Mouse (Mus musculus) MEL (cell line): ENCODE results near the gene Stk19. TPM values are rescaled to one million over a fixed set of nuclear protein-coding genes. Genes with fewer than 3 reads are reported as not detected.
"Not testable (repeated sequence)": the region's sequence is repeated elsewhere in the genome, so short reads cannot be mapped to it uniquely, and the experiment has no call there.

ENCODE experiments used
- DNase-seq: peaks from one replicate; pipeline ENCODE4 v3.0.0; 2011; ENCODE audit warnings: low read depth, low spot score
- H3K27ac ChIP-seq: 2 replicates; pipeline ENCODE4 v1.5.1; 2012; ENCODE audit warnings: low read depth, mild to moderate bottlenecking, control low read depth, low read length, moderate library complexity; ENCODE audit not compliant: control insufficient read depth
- H3K27me3 ChIP-seq, 2 experiments: fragments of 150-350 bp in 1 of 2; sonication (generic) in 1 of 2; 2 replicates each; pipeline ENCODE4 v1.6.1; 2012; ENCODE audit warnings: low read length in 2 of 2, mild to moderate bottlenecking in 2 of 2, improper control_type of control experiment in 1 of 2, moderate library complexity in 1 of 2; ENCODE audit not compliant: insufficient read depth in 2 of 2, control insufficient read depth in 1 of 2
- H3K36me3 ChIP-seq, 2 experiments: 2 replicates each; pipeline ENCODE4 v1.6.1; 2012 to 2014; ENCODE audit warnings: low read length in 2 of 2, improper control_type of control experiment in 1 of 2, inconsistent platforms in 1 of 2, mild to moderate bottlenecking in 1 of 2; ENCODE audit not compliant: insufficient read depth in 2 of 2, control insufficient read depth in 1 of 2
- H3K4me1 ChIP-seq, 2 experiments: fragments of 150-350 bp in 1 of 2; sonication (generic) in 1 of 2; 2 replicates each; pipeline ENCODE4 v1.6.1; 2012; ENCODE audit warnings: low read length in 2 of 2, improper control_type of control experiment in 1 of 2, mild to moderate bottlenecking in 1 of 2; ENCODE audit not compliant: insufficient read depth in 2 of 2, control insufficient read depth in 1 of 2
- H3K4me3 ChIP-seq, 2 experiments: fragments of 150-350 bp in 1 of 2; sonication (generic) in 1 of 2; 2 replicates each; pipeline ENCODE4 v1.5.1; 2012; ENCODE audit warnings: low read depth in 2 of 2, low read length in 2 of 2, mild to moderate bottlenecking in 2 of 2, moderate library complexity in 2 of 2, control low read depth in 1 of 2, improper control_type of control experiment in 1 of 2; ENCODE audit not compliant: control insufficient read depth in 1 of 2, insufficient read depth in 1 of 2
- H3K79me2 ChIP-seq: 2 replicates; pipeline ENCODE4 v1.6.1; 2012; ENCODE audit warnings: mild to moderate bottlenecking, low read length, moderate library complexity; ENCODE audit not compliant: control insufficient read depth, poor library complexity, insufficient read depth
- H3K9ac ChIP-seq: 2 replicates; pipeline ENCODE4 v1.6.1; 2012; ENCODE audit warnings: low read depth, mild to moderate bottlenecking, control low read depth, low read length, moderate library complexity; ENCODE audit not compliant: control insufficient read depth, poor library complexity, severe bottlenecking
- H3K9me3 ChIP-seq: fragments of 150-350 bp; sonication (generic); replicated peaks from 2 replicates; pipeline ENCODE4 v1.6.1; 2012; ENCODE audit warnings: mild to moderate bottlenecking, low read length, improper control_type of control experiment, moderate library complexity; ENCODE audit not compliant: insufficient read depth
- CHD1 ChIP-seq: IDR thresholded peaks from 2 replicates; pipeline ENCODE4 v1.6.1; 2012; ENCODE audit warnings: low read depth, mild to moderate bottlenecking, inconsistent platforms, low read length, improper control_type of control experiment
- CHD2 ChIP-seq: IDR thresholded peaks from 2 replicates; pipeline ENCODE4 v1.6.1; 2011; ENCODE audit warnings: low read length, improper control_type of control experiment
- CTCF ChIP-seq, 3 experiments: IDR thresholded peaks in 2 of 3; conservative IDR thresholded peaks in 1 of 3; 2 replicates each; pipeline ENCODE4 v1.5.1; 2011 to 2012; ENCODE audit warnings: low read length in 3 of 3, low read depth in 2 of 3, mild to moderate bottlenecking in 2 of 3, improper control_type of control experiment in 1 of 3, inconsistent platforms in 1 of 3, mixed read lengths in 1 of 3, moderate library complexity in 1 of 3; ENCODE audit not compliant: control insufficient read depth in 1 of 3, insufficient read depth in 1 of 3, poor library complexity in 1 of 3, severe bottlenecking in 1 of 3
- E2F4 ChIP-seq: IDR thresholded peaks from 2 replicates; pipeline ENCODE4 v1.6.1; 2011; ENCODE audit warnings: low read depth, low read length, improper control_type of control experiment, borderline replicate concordance
- GABPA ChIP-seq: IDR thresholded peaks from 2 replicates; pipeline ENCODE4 v1.6.1; 2012; ENCODE audit warnings: low read depth, mild to moderate bottlenecking, inconsistent platforms, low read length, improper control_type of control experiment, moderate library complexity
- GATA1 ChIP-seq: IDR thresholded peaks from 2 replicates; pipeline ENCODE4 v1.6.1; 2011; ENCODE audit warnings: low read depth, low read length, improper control_type of control experiment
- HCFC1 ChIP-seq: IDR thresholded peaks from 2 replicates; pipeline ENCODE4 v1.6.1; 2012; ENCODE audit warnings: low read depth, mild to moderate bottlenecking, inconsistent platforms, low read length, improper control_type of control experiment, moderate library complexity
- JUND ChIP-seq: IDR thresholded peaks from 2 replicates; pipeline ENCODE4 v1.6.1; 2011; ENCODE audit warnings: low read depth, mild to moderate bottlenecking, improper control_type of control experiment, low read length
- KAT2A ChIP-seq: conservative IDR thresholded peaks from 2 replicates; pipeline ENCODE4 v1.6.1; 2012; ENCODE audit warnings: low read depth, low read length, improper control_type of control experiment, inconsistent platforms
- MAFK ChIP-seq: IDR thresholded peaks from 2 replicates; pipeline ENCODE4 v1.6.1; 2011; ENCODE audit warnings: low read depth, mild to moderate bottlenecking, low read length, improper control_type of control experiment, borderline replicate concordance
- MAX ChIP-seq: IDR thresholded peaks from 2 replicates; pipeline ENCODE4 v1.6.1; 2011; ENCODE audit warnings: low read length, improper control_type of control experiment
- MXI1 ChIP-seq: IDR thresholded peaks from 2 replicates; pipeline ENCODE4 v1.6.1; 2011; ENCODE audit warnings: mild to moderate bottlenecking, low read depth, low read length, improper control_type of control experiment
- MYC ChIP-seq: IDR thresholded peaks from 2 replicates; pipeline ENCODE4 v1.6.1; 2011; ENCODE audit warnings: low read depth, mild to moderate bottlenecking, low read length, improper control_type of control experiment, moderate library complexity
- NELFE ChIP-seq: IDR thresholded peaks from 2 replicates; pipeline ENCODE4 v1.6.1; 2011; ENCODE audit warnings: low read depth, low read length, improper control_type of control experiment
- POLR2A ChIP-seq, 2 experiments: IDR thresholded peaks; 2 replicates each; pipeline ENCODE4 v1.6.1; 2011 to 2012; ENCODE audit warnings: low read length in 2 of 2, mild to moderate bottlenecking in 2 of 2, control low read depth in 1 of 2, improper control_type of control experiment in 1 of 2, low read depth in 1 of 2, moderate library complexity in 1 of 2; ENCODE audit not compliant: control insufficient read depth in 1 of 2, insufficient read depth in 1 of 2, poor library complexity in 1 of 2
- POLR2AphosphoS2 ChIP-seq: IDR thresholded peaks from 2 replicates; pipeline ENCODE4 v1.6.1; 2011; ENCODE audit warnings: low read length, improper control_type of control experiment
- POLR2AphosphoS5 ChIP-seq: IDR thresholded peaks from 2 replicates; pipeline ENCODE4 v1.6.1; 2012; ENCODE audit warnings: low read depth, borderline replicate concordance, mild to moderate bottlenecking, inconsistent platforms, low read length, moderate library complexity, mixed read lengths
- RAD21 ChIP-seq: IDR thresholded peaks from 2 replicates; pipeline ENCODE4 v1.6.1; 2011; ENCODE audit warnings: mild to moderate bottlenecking, low read depth, low read length, improper control_type of control experiment
- TAL1 ChIP-seq: IDR thresholded peaks from 2 replicates; pipeline ENCODE4 v1.6.1; 2012; ENCODE audit warnings: mild to moderate bottlenecking, inconsistent platforms, low read length, moderate library complexity, mixed read lengths
- TBP ChIP-seq: IDR thresholded peaks from 2 replicates; pipeline ENCODE4 v1.8.0; 2011; ENCODE audit warnings: low read depth, low read length, improper control_type of control experiment
- TCF12 ChIP-seq: IDR thresholded peaks from 2 replicates; pipeline ENCODE4 v1.6.1; 2014; ENCODE audit warnings: low read depth, mild to moderate bottlenecking, inconsistent platforms, low read length, improper control_type of control experiment, moderate library complexity
- UBTF ChIP-seq: IDR thresholded peaks from 2 replicates; pipeline ENCODE4 v1.6.1; 2012; ENCODE audit warnings: low read depth, mild to moderate bottlenecking, inconsistent platforms, low read length, improper control_type of control experiment, moderate library complexity, borderline replicate concordance; ENCODE audit not compliant: insufficient read depth
- USF2 ChIP-seq, 2 experiments: IDR thresholded peaks; 2 replicates each; pipeline ENCODE4 v1.6.1; 2011 to 2012; ENCODE audit warnings: improper control_type of control experiment in 2 of 2, low read length in 2 of 2, borderline replicate concordance in 1 of 2, inconsistent platforms in 1 of 2, low read depth in 1 of 2, mild to moderate bottlenecking in 1 of 2; ENCODE audit not compliant: insufficient read depth in 1 of 2
- ZKSCAN1 ChIP-seq: IDR thresholded peaks from 2 replicates; pipeline ENCODE4 v1.6.1; 2012; ENCODE audit warnings: low read depth, mild to moderate bottlenecking, inconsistent platforms, low read length, improper control_type of control experiment, moderate library complexity
- ZMIZ1 ChIP-seq: IDR thresholded peaks from 2 replicates; pipeline ENCODE4 v1.6.1; 2012; ENCODE audit warnings: low read depth, mild to moderate bottlenecking, inconsistent platforms, low read length, improper control_type of control experiment, moderate library complexity
- ZNF384 ChIP-seq: IDR thresholded peaks from 2 replicates; pipeline ENCODE4 v1.6.1; 2012; ENCODE audit warnings: low read depth, mild to moderate bottlenecking, inconsistent platforms, low read length, improper control_type of control experiment
- polyA plus RNA-seq, 2 experiments: library from polyadenylated mRNA; stranded (reverse) in 1 of 2; unstranded in 1 of 2; fragments of >175 nt in 1 of 2; fragments of >200 nt in 1 of 2; gene quantifications; 2 replicates each; pipeline versions ENCODE4 v1.2.1 to v1.2.4; 2012; ENCODE audit warnings: low replicate concordance in 2 of 2, low read depth in 1 of 2; ENCODE audit not compliant: insufficient read length in 2 of 2, insufficient read depth in 1 of 2, missing spikeins in 1 of 2
- total RNA-seq: library from RNA; depleted of rRNA; stranded (reverse); fragments of 300-350 nt; gene quantifications from 2 replicates; pipeline ENCODE4 v1.2.3, GENCODE M21; 2012

Stk19 gene
- total and polyA plus RNA-seq, 3 experiments = 43.3 to 56.5 TPM; not detected in 1

DNA sequence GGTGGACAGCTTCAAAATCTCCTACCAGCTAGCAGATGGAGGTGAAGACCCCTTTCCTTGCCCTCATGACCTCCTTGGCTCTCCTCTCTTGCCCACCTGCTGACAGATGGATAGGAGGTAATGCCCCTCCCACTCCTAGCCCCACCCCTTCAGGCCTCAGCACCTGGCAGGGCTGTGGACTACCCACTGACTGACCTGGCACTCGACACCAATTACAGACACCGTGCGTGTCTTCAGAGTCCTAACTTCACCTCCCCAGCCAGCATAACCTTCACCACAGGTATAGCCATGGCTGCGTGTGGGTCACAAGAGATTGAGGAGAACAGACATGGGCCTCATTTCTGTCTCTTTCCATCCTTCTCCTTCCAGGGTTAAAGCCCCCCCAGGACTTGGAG is 37.2 kb downstream of the Stk19 start:
- no peak overlapping the region for H3K27ac ChIP-seq
- no peaks in the 10 kb centered on the region for H3K9me3 ChIP-seq
- H3K27me3 ChIP-seq = no peaks in the 10 kb centered on the region
- no peak overlapping the region for H3K4me3 ChIP-seq
- H3K9ac ChIP-seq = no peak overlapping the region
- no peaks in the 10 kb centered on the region for H3K4me1 ChIP-seq
- no peaks in the 10 kb centered on the region for H3K36me3 ChIP-seq
- DNase-seq = no peak
- H3K79me2 ChIP-seq = no peaks in the 10 kb centered on the region
- TF ChIP-seq ZNF384 (no peak), KAT2A (no peak), MXI1 (no peak), CTCF (IDR thresholded peaks at IDR 0.05 in 2 of 3, conservative IDR thresholded peaks at IDR 0.05 in 1 of 3; ENCODE audit: control insufficient read depth in 1 of 3, insufficient read depth in 1 of 3, low read depth in 2 of 3, low read length in 3 of 3, poor library complexity in 1 of 3, severe bottlenecking in 1 of 3) (no peak), TBP (no peak), ZKSCAN1 (no peak), POLR2AphosphoS5 (no peak), MYC (no peak), POLR2A (IDR thresholded peaks at IDR 0.05; ENCODE audit: control insufficient read depth in 1 of 2, insufficient read depth in 1 of 2, low read depth in 1 of 2, low read length in 2 of 2, poor library complexity in 1 of 2) (no peak), GATA1 (no peak), HCFC1 (no peak), CHD1 (no peak), TCF12 (no peak), NELFE (no peak)

GRCm38 (mm10) chr17:34798866-34799530 is 37.7 kb downstream of the Stk19 start:
- no peak overlapping the region for H3K4me3 ChIP-seq
- no peaks in the 10 kb centered on the region for H3K9me3 ChIP-seq
- no peaks in the 10 kb centered on the region for H3K36me3 ChIP-seq
- DNase-seq = no peak
- no peaks in the 10 kb centered on the region for H3K79me2 ChIP-seq
- H3K27ac ChIP-seq = no peak overlapping the region
- H3K27me3 ChIP-seq = no peaks in the 10 kb centered on the region
- no peaks in the 10 kb centered on the region for H3K4me1 ChIP-seq
- H3K9ac ChIP-seq = no peak overlapping the region
- TF ChIP-seq E2F4 = no peak
- TF ChIP-seq ZNF384 = no peak
- no peak for TF ChIP-seq JUND
- TF ChIP-seq TAL1 = no peak
- TF ChIP-seq TCF12 = no peak
- TF ChIP-seq MAX = no peak
- no peak for TF ChIP-seq CHD2
- no peak for TF ChIP-seq POLR2AphosphoS2
- TF ChIP-seq POLR2A (IDR thresholded peaks at IDR 0.05; ENCODE audit: control insufficient read depth in 1 of 2, insufficient read depth in 1 of 2, low read depth in 1 of 2, low read length in 2 of 2, poor library complexity in 1 of 2) = no peak
- no peak for TF ChIP-seq ZMIZ1
- no peak for TF ChIP-seq GATA1
- no peak for TF ChIP-seq USF2 (IDR thresholded peaks at IDR 0.05; ENCODE audit: borderline replicate concordance in 1 of 2, insufficient read depth in 1 of 2, low read depth in 1 of 2, low read length in 2 of 2)
- TF ChIP-seq RAD21 = no peak
- TF ChIP-seq MAFK = no peak
- no peak for TF ChIP-seq UBTF
- TF ChIP-seq MYC = no peak
- TF ChIP-seq KAT2A = no peak
- no peak for TF ChIP-seq GABPA

DNA sequence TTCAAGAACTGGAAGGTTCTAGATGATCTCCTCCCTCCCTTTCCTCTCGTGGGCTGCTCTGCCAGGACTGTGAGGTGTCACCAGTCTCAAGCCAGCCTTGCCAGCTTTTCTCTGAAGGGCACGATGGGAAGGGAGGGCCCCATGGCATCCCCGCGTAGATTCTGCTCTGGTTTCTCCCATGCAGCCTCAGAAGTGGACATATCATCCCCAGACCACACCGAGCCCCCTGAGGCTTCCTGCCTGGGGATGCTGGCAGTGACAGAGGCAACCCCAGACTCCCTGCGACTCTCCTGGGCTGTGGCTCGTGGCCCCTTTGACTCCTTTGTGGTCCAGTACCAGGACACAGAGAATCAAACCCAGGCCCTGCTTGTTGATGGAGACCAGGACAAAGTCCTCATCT is 38.7 kb downstream of the Stk19 start:
- H3K9me3 ChIP-seq = not testable (repeated sequence)

More for the DNA sequence above, 38.7 kb downstream of the Stk19 start:
- not testable (repeated sequence) for H3K4me1 ChIP-seq, H3K79me2 ChIP-seq, H3K4me3 ChIP-seq, DNase-seq, H3K27me3 ChIP-seq, H3K27ac ChIP-seq, H3K9ac ChIP-seq, H3K36me3 ChIP-seq
